ENCODE assay signal across 23 mouse cellular contexts in genomic region chr1:129002286-129002685, GRCm38 (mm10).
A peak's percentile ranks its signal among the peaks of the same experiment; 100 is the strongest.
DNase-seq lines count a peak whose midpoint lies in the region; ATAC-seq and TF ChIP-seq lines count a peak whose summit lies in the region.
"Had no signal": no experiment of that assay in that cellular context is flagged by ENCODE, and none has a peak within 500 bp of the region (broad histone marks: within the 10 kb centered on the region; RNA-seq: fewer than 3 reads in every experiment).

No protein-coding gene starts in this region.

- no peaks in the 10 kb centered on the region for H3K4me1 ChIP-seq in hindbrain, postnatal 0 days (ENCODE audit: insufficient read depth, low read length)
- no peaks in the 10 kb centered on the region for H3K4me1 ChIP-seq in hindbrain, embryonic 11.5 days (replicated peaks; ENCODE audit: control insufficient read depth, insufficient read depth, low read length)
- 0 out of 4 replicates have a peak, but pooled peaks cover 0 to 2% of the 10 kb centered on the region in 2 experiments for H3K4me1 ChIP-seq in ES-E14 (ENCODE audit: control insufficient read depth in 2 of 2, insufficient read depth in 2 of 2, low read length in 2 of 2, poor library complexity in 1 of 2)
- H3K4me1 ChIP-seq: forebrain, embryonic 10.5 days; forebrain, embryonic 13.5 days; hindbrain, embryonic 13.5 days had no signal

- TF ChIP-seq CTCF in hindbrain, postnatal 0 days (IDR thresholded peaks at IDR 0.05; ENCODE audit: low read depth): no peak

- no peaks in the 10 kb centered on the region for H3K36me3 ChIP-seq in hindbrain, postnatal 0 days (ENCODE audit: insufficient read depth, low read length)
- H3K36me3 ChIP-seq in hindbrain, embryonic 11.5 days (ENCODE audit: control insufficient read depth, insufficient read depth, low read length): no peaks in the 10 kb centered on the region
- H3K36me3 ChIP-seq in ES-E14 (ENCODE audit: control insufficient read depth, insufficient read depth, low read length, poor library complexity, severe bottlenecking): no peaks in the 10 kb centered on the region
- H3K36me3 ChIP-seq: forebrain, embryonic 10.5 days; G1E; hindbrain, embryonic 13.5 days had no signal

- peak; percentile 29 for DNase-seq in hindbrain, postnatal 0 days (ENCODE audit: low spot score)
- no peak for DNase-seq in hindbrain, embryonic 11.5 days (ENCODE audit: low spot score)
- peak; percentile 12 for DNase-seq in ES-CJ7 (ENCODE audit: low read depth, low spot score)
- no peak for DNase-seq in ES-E14 (ENCODE audit: low read depth, low spot score)
- DNase-seq in kidney, postnatal 36 days: no peak
- no peak for DNase-seq in gastrocnemius, postnatal 4 days (ENCODE audit: low spot score in 2 of 2)
- DNase-seq: adrenal gland, adult 8-10 months; adrenal gland, postnatal 25 days; cerebellum, adult 9-11 months; gastrocnemius, postnatal 10 days; gastrocnemius, postnatal 36 days; heart, adult 11 months had no signal

- no peak for ATAC-seq in hindbrain, postnatal 0 days
- no peak for ATAC-seq in hindbrain, embryonic 11.5 days (ENCODE audit: low FRiP score)
- ATAC-seq: activated CD4-positive, CD25-positive, alpha-beta regulatory T cell, adult 4 months; CD4-positive, CD25-positive, alpha-beta regulatory T cell, adult 4 months; forebrain, embryonic 13.5 days; forebrain, embryonic 16.5 days; hindbrain, embryonic 16.5 days; intestine, postnatal 0 days; Patski had no signal

- in situ Hi-C loops in ES-E14 (cut with MboI; ENCODE audit: low sequenced_read_pairs in 2 of 2, unreplicated experiment in 2 of 2): no loop called here

- no peak overlapping the region for H3K9ac ChIP-seq in hindbrain, postnatal 0 days (replicated peaks; ENCODE audit: low read length)
- H3K9ac ChIP-seq in hindbrain, embryonic 11.5 days (ENCODE audit: low read depth, low read length): no peak overlapping the region
- H3K9ac ChIP-seq in ES-E14 (ENCODE audit: insufficient read depth, low read depth, low read length, poor library complexity, severe bottlenecking): no peak overlapping the region
- H3K9ac ChIP-seq: forebrain, embryonic 13.5 days; hindbrain, embryonic 13.5 days had no signal

- H3K4me2 ChIP-seq in hindbrain, postnatal 0 days (ENCODE audit: low read depth, low read length): no peak overlapping the region
- no peak overlapping the region for H3K4me2 ChIP-seq in hindbrain, embryonic 11.5 days (replicated peaks; ENCODE audit: low read depth, low read length)
- H3K4me2 ChIP-seq: forebrain, embryonic 13.5 days; heart, embryonic 11.5 days; hindbrain, embryonic 13.5 days had no signal

- no peak overlapping the region for H3K4me3 ChIP-seq in hindbrain, postnatal 0 days (ENCODE audit: low read length)
- H3K4me3 ChIP-seq in hindbrain, embryonic 11.5 days (ENCODE audit: low read depth, low read length): no peak overlapping the region
- H3K4me3 ChIP-seq in ES-E14 (ENCODE audit: insufficient read depth in 1 of 2, low read depth in 1 of 2, low read length in 2 of 2, poor library complexity in 1 of 2, severe bottlenecking in 1 of 2): no peak overlapping the region
- H3K4me3 ChIP-seq: forebrain, embryonic 10.5 days; forebrain, embryonic 13.5 days; hindbrain, embryonic 13.5 days had no signal

- no peaks in the 10 kb centered on the region for H3K27me3 ChIP-seq in hindbrain, postnatal 0 days (ENCODE audit: insufficient read depth, low read length)
- no peaks in the 10 kb centered on the region for H3K27me3 ChIP-seq in hindbrain, embryonic 11.5 days (ENCODE audit: control insufficient read depth, insufficient read depth, low read length)
- H3K27me3 ChIP-seq: forebrain, embryonic 13.5 days; hindbrain, embryonic 13.5 days had no signal

- no peak overlapping the region for H3K27ac ChIP-seq in hindbrain, postnatal 0 days
- no peak overlapping the region for H3K27ac ChIP-seq in hindbrain, embryonic 11.5 days (ENCODE audit: low read depth, low read length)
- no peak overlapping the region for H3K27ac ChIP-seq in ES-E14 (ENCODE audit: insufficient read depth, low read depth, low read length, poor library complexity, severe bottlenecking)
- H3K27ac ChIP-seq: forebrain, embryonic 10.5 days; forebrain, embryonic 13.5 days; hindbrain, embryonic 13.5 days had no signal

- H3K9me3 ChIP-seq in hindbrain, postnatal 0 days (ENCODE audit: low read length): no peaks in the 10 kb centered on the region
- H3K9me3 ChIP-seq in hindbrain, embryonic 11.5 days (ENCODE audit: control insufficient read depth, low read length): no peaks in the 10 kb centered on the region
- no peaks in the 10 kb centered on the region for H3K9me3 ChIP-seq in ES-E14 (ENCODE audit: control insufficient read depth, insufficient read depth, low read depth, low read length)
- H3K9me3 ChIP-seq: forebrain, embryonic 10.5 days; forebrain, embryonic 13.5 days; hindbrain, embryonic 13.5 days had no signal

- 47% methylated on average over 2 of the region's 2 CpGs for WGBS in hindbrain, postnatal 0 days
- 71% methylated on average over 2 of the region's 2 CpGs for WGBS in hindbrain, embryonic 11.5 days

TF ChIP-seq in ES-E14, 5 proteins besides CTCF, POLR2A, EP300 and RAD21:
- no peak for TF ChIP-seq ZNF384 (IDR thresholded peaks at IDR 0.05; ENCODE audit: low read depth, low read length)
- TF ChIP-seq MAFK (IDR thresholded peaks at IDR 0.05; ENCODE audit: insufficient read depth, low read depth, low read length): 0 out of 2 replicates have a peak, but pooled peaks have one; percentile 32

Comparison
In these comparisons a context has a peak if more than half of its experiments do, and no peak if none do; other contexts are left out.
1. DNase-seq: peak in hindbrain, postnatal 0 days (single experiment) and ES-CJ7 (single experiment); none in hindbrain, embryonic 11.5 days (single experiment), ES-E14 (single experiment), kidney, postnatal 36 days (0 of 2) and gastrocnemius, postnatal 4 days (0 of 2).